Mouse (Mus musculus): ENCODE measurements at regions not wholly inside any gene's neighbourhood (a gene's known extent, or its start where the extent isn't known, plus 50 kb on each side); places are given as distances from the start of the nearest gene placed in this dataset.
A peak's percentile ranks its signal among the peaks of the same experiment; 100 is the strongest.

DNA sequence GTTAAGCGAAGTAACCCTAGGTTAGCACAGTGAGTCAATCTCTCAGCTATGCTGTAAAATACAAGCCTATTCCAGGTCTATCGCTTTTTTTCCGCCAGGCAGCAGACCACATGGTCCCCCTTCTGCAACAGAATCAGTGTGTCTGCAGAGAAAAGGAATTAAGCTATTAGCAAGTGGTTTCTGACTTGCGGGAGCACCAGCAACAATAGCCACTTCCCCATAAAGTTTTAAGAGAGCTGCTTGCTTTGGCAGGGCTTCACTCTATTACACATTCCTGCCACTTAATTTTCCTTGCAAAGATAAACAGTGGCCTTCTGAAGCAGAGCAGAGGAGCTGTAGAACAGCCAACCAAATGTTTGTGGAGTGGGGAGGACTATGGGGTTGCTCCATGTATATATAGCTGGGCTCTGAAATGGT is 59.8 kb upstream of the Osmr start:
- no peak for DNase-seq (ENCODE audit: low spot score in 2 of 2)

DNA sequence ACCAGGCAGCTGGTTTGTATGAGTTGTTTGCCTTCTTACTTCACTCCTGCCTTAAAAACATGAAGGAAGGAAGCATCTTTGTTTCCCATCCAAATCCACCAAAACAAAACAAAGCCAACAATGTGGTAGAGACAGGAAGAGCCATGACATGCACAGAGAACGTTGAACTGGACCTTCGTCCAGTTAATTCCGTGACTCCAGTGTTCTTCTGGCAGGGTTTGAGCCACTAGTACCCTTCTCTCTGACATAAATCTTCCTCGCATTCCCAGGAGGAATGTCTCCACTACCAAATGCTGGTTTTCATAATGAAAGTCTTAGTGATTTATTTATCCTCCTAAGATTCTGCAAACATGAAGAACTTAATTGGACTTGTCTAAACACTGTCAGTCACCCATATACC is 66.7 kb upstream of the Osmr start:
- DNase-seq (ENCODE audit: low spot score in 2 of 2): no peak

DNA sequence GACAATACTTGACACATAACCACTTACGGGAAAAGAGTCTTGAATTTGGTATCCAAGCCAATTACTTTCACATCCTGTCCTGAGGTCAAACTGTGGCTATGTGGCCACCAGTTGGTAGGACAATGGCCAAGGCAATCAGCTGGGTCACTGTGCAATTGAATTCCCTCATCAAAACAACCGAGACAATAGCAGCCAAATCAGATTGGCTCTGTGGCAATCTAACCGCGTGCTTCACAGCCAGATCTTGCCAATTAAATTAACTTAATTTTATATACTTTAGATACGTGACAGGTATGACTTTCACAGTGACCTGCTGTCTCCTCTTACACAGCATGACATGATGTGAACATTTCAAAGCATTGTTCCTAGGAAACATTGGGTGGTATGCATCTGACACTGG is 74.5 kb upstream of the Osmr start:
- DNase-seq (ENCODE audit: low spot score in 2 of 2): no peak

DNA sequence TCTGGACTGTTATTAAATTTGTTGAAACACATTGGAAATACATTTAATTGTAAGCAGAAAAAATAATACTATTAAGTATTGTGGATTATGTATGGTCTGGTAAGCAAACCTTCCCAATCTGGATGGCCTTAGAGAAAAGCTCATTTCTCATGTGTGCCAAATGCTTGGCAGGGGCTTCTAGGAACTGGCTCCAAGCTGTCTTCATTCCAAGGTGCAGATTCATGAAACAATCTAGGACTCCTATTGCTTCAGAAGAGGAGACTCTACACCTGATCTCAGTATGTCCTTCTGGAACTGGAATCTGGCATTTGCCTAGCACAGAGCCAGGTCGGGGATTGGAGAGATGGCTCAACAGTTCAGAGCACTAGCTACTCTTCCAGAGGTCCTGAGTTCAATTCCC is 74.9 kb upstream of the Osmr start:
- no peak for DNase-seq (ENCODE audit: low spot score in 2 of 2)

DNA sequence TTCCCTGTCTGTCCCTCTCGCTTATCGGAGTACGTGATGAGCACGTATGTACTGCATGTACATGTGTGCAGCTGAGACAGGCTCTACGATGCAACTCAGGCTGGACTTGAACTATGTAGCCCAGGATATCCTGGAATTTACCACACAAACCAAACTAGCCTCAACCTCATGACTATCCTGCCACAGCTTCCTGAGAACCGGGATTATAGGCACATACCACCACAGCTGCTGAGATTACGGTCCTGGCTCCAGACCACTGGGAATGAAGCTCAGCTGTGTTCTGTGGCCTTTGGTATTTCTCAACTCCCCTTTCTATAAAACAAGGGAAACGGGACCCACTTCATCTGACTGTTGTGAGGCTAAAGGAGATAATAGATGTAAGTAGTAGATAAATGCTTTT is 75.7 kb upstream of the Osmr start:
- DNase-seq (ENCODE audit: low spot score in 2 of 2): no peak

DNA sequence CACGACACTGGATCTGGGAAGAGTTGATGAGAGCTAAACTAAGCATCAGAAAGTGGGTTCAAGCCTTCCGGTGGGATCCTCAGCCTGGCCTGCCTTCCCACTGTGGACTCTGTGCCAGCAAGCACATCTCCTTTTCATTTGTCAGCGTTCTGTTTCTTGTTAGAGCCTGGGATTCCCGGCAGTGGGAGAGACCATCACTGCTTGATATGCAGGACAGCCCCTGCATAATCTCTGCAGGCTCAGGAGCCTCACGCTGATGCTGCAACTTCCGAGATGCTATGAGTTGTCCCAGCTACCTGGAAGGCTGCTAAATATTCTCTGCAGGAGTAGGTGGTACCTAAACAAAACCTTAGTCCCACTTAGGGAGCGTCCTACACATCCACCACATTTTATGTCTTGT is 78.8 kb upstream of the Osmr start:
- no peak for DNase-seq (ENCODE audit: low spot score in 2 of 2)

DNA sequence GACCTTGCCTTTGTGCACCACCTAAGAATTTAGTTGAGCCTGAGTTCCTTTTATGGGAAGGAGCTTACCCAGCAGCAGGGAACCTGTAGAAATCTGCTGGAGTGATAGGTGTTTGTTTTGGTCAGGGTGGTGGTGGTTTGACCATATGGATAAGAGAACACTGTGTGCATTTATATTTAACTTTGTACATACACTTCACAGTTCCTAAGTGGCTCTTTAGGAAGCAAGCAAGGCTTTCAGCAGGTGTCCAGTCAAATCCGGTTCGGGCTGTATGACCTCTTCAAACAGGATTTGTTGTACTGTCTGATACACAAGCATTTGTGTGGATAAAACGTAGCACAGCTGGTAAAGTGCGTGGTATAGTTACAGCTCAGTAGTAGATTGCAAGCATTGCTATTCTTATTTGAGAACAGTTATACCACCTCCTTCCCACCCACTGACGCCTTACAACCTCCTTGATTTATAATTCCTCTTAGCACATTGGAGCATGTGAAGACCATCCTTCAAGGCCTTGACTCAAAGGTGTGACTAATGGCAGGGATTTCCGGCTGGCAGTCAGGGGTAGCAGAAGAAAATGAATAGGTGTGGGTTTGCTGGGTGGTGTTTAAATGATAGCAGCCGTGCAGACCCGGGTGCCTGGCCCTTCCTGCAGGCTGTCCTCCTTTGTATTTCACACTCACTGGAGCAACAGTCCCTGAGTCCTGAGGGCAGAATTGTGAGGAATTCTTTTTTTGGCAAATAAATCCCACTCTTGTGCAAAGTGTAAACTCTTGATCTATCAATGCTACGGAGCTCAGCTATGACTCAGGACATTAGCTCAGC is 79.4 kb upstream of the Osmr start:
- DNase-seq (ENCODE audit: low spot score in 2 of 2): no peak

DNA sequence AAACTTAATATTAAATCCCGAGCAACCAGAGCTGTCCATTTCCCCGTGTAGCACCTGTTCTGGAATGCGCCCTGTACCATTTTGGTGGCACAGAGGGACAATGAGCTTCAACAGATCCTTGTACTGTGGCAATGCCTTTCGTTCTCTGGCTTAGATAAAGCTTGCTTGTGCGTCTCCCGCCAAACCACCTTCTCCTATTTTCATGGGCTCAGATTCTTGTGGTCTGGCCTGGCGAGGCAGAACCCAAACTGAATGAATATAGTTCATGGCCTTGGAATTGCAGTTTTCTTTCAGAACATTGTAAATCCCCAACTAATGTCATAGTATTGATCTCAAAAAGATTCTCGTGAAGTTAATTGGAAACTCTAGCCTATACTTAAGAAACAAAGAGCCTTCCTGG is 85.1 kb upstream of the Osmr start:
- DNase-seq (ENCODE audit: low spot score in 2 of 2): no peak

DNA sequence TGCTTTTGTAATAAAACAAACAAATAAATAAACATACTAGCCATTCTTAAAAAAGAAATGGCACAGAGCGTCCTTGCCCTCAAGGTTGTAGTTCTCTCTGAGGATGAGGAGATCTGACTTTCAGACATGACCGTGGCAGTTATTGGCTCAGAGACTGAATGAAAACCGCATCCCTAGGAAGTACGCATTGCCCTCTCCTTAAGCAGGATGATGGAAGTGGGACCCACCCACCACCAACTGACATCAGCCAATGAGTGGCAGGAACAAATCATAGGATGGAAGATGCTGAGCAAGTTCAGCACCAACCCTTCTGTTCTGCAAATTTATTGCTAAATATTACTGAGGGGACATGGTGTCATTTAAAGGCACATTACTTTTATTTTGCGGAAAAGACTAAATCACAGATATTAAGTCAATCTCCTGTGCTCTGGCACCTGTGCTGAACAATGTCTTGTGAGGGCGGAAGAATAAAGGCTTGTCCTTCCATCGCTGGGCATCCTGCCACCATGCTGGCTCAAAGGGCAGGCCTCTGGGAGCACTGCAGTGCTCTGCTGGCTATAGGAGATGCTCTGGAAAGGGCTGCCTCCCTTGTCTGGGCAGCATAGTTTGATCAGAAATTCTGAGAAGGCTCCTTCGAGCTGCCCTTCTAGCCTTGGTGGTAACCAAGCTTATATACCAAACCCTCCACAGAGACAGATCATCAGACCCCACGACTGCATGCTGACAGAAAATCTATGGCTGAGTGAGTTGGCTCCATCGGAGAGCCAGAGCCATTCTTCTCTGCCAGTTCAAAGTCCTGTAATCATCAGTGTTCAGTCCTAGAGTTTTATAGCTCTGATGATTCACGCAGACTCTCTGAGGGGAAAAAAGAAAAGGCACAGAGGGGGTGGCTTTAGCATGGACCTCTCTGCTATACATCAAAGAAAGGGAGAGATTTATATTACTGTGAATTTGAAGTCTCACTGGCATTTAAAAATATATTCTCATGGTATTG is 86.3 kb upstream of the Osmr start:
- no peak for DNase-seq (ENCODE audit: low spot score in 2 of 2)

DNA sequence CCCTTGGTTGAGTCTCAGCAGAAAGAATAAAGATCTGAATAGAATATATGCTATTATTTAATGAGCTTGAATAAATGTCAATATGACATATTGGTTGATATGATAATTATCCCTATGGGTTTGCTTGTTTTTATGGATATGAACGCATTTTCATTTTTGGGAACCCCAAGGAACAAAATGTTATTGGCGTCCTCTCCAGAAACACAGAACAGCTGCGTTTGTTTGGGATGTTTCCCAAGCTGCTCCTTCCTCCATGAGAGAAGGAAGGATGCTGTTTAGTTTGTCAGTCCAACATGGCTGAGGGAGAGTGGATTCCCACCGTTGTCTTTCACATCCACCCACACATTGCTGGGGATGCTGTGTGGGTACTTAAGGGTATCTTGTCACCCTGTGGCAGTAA is 89.9 kb upstream of the Osmr start:
- DNase-seq (ENCODE audit: low spot score in 2 of 2): peak in 1 of 2 experiments; percentile 40

DNA sequence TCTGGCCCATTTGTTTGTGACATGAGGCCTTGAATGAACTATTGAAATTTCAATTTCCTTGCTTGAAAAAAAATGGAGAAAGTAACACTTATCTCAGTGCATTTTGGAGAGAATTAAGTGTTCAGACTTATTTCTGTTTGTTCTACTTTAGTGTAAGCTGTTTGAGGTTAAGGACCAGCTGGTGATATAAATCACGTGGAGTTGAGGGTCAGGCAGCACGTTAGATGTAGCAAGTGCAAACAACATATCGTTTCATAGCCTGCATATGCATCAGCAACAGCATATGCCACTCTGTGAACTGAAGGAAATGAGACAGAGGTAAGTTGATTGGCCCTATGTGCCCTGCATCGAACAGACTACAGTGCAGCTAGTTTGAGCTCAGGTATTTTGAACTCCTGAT is 90.7 kb upstream of the Osmr start:
- no peak for DNase-seq (ENCODE audit: low spot score in 2 of 2)

DNA sequence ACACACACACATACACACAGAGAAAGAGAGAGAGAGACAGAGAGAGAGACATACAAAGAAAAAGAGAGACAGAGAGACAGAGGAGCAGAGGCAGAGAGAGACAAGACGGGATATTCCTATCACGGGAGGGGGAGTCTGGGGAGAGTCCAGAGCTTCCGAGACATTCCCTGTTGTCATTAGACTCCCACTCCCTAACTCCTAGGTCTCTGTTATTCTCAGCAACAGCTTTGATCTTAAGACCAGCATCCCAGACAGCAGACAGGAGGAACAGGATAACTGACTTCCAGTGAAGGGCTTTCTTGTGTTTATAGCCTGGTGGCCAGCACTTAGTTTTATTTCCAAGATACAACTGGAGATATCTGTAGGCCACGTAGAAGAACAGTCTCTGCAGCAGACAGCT is 99.6 kb upstream of the Osmr start:
- DNase-seq (ENCODE audit: low spot score in 2 of 2): no peak

DNA sequence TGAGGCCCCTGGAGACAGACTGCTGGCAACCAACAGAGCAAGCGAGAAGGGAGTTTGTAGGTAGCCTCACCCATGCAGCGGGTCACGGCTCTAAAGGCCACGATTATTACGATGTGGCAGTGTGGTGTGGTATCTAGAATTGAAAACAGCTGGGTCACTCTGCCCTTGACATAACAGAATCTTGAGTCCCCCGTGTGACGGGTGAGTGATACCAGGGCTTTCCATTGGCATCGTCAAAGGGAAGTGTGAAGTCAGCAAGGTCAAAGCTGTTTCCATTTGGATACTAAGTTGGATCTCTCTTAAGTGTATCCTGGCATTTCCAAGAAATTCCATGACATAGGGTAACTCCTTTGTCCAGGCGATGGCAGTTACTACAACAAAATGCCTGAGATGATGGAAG is 106.7 kb upstream of the Osmr start:
- DNase-seq (ENCODE audit: low spot score in 2 of 2): no peak

DNA sequence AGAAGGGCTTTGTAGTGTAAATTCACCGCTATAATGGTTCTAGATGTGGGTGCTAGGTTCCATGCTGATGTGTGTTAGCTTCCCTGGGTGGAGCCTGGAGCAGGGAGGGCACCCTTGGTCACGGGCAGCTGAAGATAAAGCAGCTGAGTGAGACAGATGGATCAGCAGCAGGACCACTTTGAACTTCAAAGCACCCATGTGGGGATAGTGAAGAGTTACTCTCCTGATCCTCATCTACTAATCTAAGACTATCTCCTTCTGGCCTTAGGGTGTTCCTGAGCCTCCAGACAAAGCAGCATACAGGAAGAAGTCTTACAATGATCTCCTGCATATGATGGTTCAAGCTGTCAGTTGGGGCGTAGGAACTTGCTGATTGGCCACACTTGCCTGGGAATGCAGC is 107.1 kb upstream of the Lifr start:
- no peak for DNase-seq (ENCODE audit: low spot score in 2 of 2)

DNA sequence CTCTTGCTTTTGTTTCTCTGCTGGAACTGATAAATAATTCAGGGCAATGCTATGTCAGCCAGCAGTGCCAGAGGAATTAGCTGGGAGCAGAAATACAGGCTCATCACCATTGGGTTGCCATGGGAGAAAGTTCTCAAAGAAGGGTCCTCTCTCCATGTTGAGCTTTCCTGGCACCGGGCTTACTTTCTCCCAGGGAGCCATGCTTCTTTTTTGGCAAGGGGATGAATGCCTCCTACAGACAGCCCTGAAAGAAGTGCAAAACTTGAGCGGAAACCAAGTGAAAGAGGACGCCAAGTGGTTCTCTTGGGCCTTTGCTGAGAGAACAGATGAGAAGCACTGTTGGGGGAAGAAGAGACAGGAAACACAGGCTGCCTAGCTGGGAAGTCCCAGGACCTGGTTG is 102.2 kb upstream of the Lifr start:
- DNase-seq (ENCODE audit: low spot score in 2 of 2): peak; percentile 70 to 85

DNA sequence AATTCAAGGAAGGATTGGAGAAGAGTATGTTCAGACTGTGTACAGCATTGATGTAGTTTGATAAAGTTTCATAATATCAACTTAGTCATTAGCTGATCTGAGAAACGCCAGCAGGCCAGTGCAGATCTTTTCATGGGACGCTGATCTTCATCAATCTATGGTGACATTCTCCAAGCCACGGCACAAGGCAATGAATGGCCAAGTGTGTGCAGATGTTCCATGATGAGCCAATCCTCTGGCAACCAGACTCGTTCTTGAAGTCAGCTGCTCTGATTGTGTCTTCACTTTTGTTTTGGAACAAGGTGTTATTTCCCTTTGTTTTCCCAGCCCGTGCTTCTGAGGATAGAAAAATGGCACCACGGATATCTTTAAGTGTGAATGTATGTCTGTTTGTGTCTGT is 101.3 kb upstream of the Lifr start:
- DNase-seq (ENCODE audit: low spot score in 2 of 2): no peak

DNA sequence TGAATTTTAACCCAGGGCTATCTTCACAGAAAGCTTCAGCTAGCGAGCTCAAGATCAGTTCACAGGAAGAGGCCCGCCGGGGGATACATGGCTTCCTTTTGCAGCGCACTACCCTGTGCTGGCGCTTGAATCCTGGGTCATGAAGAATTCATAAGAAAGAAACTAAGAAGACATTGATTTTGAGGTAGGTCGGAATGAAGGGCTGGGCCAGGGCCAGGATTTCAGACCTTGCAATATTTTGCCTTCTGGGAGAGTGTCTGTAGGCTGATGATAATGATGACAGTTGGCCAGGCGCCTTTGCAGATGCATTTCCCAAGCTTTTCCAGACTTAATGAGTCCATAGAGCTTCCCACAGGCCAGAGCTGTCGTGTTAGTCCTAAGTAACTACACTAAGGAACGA is 97.2 kb upstream of the Lifr start:
- peak in 1 of 2 experiments; percentile 40 for DNase-seq (ENCODE audit: low spot score in 2 of 2)

DNA sequence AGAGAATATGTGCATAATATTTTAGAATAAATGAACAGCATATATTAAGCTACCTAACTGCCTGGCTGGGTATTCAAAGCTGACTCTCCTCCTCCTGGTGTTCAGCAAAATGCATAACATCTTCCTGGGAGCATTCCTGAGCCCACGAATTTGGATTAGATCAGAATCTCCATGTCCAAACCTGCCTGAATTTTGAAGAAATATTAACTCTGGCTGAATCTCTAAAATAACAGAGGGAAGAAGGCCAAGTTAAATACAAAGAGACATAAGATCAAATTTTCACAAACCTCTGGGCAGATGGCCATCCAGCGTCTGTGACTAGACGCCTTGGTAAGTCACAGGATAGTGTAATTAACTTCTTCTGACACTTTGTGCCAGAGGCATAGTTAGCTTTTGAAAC is 95.2 kb upstream of the Lifr start:
- DNase-seq (ENCODE audit: low spot score in 2 of 2): no peak

DNA sequence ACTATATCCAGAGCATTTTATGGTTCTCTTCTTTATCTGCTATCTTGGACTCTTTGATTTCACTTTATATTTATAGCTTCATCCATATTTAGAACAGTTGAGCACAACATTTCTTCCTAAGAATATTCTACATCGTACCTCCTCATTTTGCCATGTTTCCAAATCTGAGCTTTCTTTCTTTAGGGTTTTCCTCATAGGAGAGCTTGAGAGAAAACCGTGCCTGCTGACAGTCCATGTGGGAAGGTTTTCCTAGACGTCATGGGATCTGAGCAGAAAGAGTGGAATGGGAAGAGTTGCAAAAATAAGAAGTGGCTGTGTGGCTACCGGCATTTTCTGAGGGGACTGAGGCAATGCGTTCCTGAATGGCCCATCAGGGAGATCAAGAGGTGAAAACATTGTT is 92.5 kb upstream of the Lifr start:
- DNase-seq (ENCODE audit: low spot score in 2 of 2): no peak

DNA sequence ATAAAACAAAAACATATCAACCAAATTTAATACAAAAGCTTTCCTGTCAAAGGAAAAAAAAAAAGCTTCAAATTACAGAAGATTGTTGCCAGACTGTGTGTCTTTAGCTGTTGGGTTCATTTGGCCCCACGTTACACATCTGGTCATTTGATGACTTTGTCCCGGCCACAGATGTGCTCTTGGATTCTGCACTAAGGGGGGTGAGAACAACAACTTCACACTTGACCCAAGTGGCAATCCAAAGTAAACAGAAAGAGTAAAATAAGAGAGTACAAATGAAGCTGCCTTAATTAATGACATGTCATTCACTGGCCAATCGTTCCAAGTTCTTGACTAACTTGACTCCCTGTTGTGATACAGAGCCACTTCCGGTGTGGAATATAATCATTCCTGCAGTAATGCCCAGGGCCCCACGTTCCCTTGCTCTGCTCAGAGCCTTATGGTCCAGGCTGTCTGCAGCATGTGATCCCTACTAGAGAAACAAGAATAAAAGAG is 91.8 kb upstream of the Lifr start:
- no peak for DNase-seq (ENCODE audit: low spot score in 2 of 2)

DNA sequence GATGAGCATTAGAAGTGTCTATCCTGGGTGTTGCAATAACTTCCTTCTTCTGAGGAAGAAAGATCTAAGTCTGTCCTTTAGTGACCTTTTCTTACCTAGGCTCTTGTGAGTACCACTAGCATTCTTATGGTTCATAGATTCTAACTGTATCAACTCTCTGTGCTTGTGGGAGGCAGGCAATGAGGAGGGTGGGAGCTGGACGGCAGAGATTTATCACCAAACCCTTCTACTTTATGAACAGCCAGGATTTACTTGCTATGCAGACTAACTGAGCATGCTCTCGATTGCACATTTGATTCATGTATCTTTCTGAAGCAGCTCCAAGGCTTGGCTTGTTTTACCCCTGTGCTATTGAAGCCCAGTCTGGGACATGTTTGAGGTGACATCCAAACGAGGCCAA is 90.7 kb upstream of the Lifr start:
- no peak for DNase-seq (ENCODE audit: low spot score in 2 of 2)

DNA sequence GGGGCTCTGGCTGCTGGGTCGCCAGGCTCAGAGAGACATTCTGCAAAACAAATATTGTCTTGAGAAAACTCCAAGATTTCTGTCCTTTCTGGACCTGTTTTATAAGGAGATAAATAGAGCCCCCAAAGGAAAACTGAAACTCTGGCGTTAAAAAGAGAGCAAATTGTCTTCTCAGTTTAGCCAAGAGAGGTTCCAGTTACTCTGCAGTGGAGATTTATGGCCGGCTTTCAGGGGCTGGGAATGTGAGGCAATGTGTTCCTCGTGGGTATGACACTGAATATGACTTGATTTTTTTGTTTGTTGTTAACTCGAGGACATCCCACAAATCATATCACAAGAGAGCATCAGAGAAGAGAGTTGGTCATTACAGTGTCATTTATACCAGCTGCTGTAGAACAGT is 88.2 kb upstream of the Lifr start:
- no peak for DNase-seq (ENCODE audit: low spot score in 2 of 2)

Data from layer of hippocampus, adult 8-10 months (tissue).